Mouse (Mus musculus): ENCODE data around the gene Nr2c2. TPM values are rescaled to one million over a fixed set of nuclear protein-coding genes. Genes with fewer than 3 reads are reported as not detected.

Nr2c2 gene
- polyA plus RNA-seq, 1 experiment from 2014 or later = 32.7 TPM

GRCm38 (mm10) chr6:92132021-92132911, 41.1 kb downstream of the Nr2c2 start:
- Histone ChIP-seq H3K4me3 (no peak overlapping the region), H3K27me3 (no peaks in the 10 kb centered on the region), H3K4me1 (no peaks in the 10 kb centered on the region), H3K27ac (replicated peaks) (no peak overlapping the region), H3K36me3 (no peaks in the 10 kb centered on the region), H3K9me3 (no peaks in the 10 kb centered on the region), H3K9ac (replicated peaks) (no peak overlapping the region), H3K4me2 (replicated peaks) (no peak overlapping the region)
- ATAC-seq (ENCODE audit: low FRiP score, low read depth) = no peak
- 93% methylated on average over 3 of the region's 3 CpGs for WGBS

GRCm38 (mm10) chr6:92133617-92134016, 42.4 kb downstream of the Nr2c2 start:
- H3K9ac ChIP-seq (replicated peaks) = no peak overlapping the region
- no peak overlapping the region for H3K4me3 ChIP-seq
- H3K27ac ChIP-seq (replicated peaks) = no peak overlapping the region
- no peaks in the 10 kb centered on the region for H3K9me3 ChIP-seq
- no peak for ATAC-seq (ENCODE audit: low FRiP score, low read depth)
- no peak overlapping the region for H3K4me2 ChIP-seq (replicated peaks)
- WGBS = 96% methylated on average over 2 of the region's 2 CpGs
- no peaks in the 10 kb centered on the region for H3K4me1 ChIP-seq
- H3K36me3 ChIP-seq = no peaks in the 10 kb centered on the region
- H3K27me3 ChIP-seq = no peaks in the 10 kb centered on the region

- H3K4me2 ChIP-seq (replicated peaks) = no peak overlapping the region
- H3K9me3 ChIP-seq = no peaks in the 10 kb centered on the region
- no peak overlapping the region for H3K4me3 ChIP-seq
- no peaks in the 10 kb centered on the region for H3K27me3 ChIP-seq
- ATAC-seq (ENCODE audit: low FRiP score, low read depth) = no peak
- WGBS = 73% methylated on average over 2 of the region's 2 CpGs
- no peak overlapping the region for H3K27ac ChIP-seq (replicated peaks)
- no peaks in the 10 kb centered on the region for H3K4me1 ChIP-seq
- H3K9ac ChIP-seq (replicated peaks) = no peak overlapping the region
- peaks cover 13% of the 10 kb centered on the region for H3K36me3 ChIP-seq
Observed at GRCm38 (mm10) chr6:92136356-92136755, 45.2 kb downstream of the Nr2c2 start.

GRCm38 (mm10) chr6:92145881-92146280, 54.7 kb downstream of the Nr2c2 start:
- Histone ChIP-seq H3K27ac (replicated peaks) (no peak overlapping the region), H3K4me1 (no peaks in the 10 kb centered on the region), H3K9ac (replicated peaks) (no peak overlapping the region), H3K36me3 (peaks cover 43% of the 10 kb centered on the region), H3K4me2 (replicated peaks) (no peak overlapping the region), H3K4me3 (no peak overlapping the region), H3K9me3 (no peaks in the 10 kb centered on the region), H3K27me3 (no peaks in the 10 kb centered on the region)
- no peak for ATAC-seq (ENCODE audit: low FRiP score, low read depth)
- WGBS = 95% methylated on average over 4 of the region's 4 CpGs

GRCm38 (mm10) chr6:92153774-92154173, 62.6 kb downstream of the Nr2c2 start:
- 98% methylated on average over 1 of the region's 1 CpGs for WGBS

GRCm38 (mm10) chr6:92158801-92159200, 67.6 kb downstream of the Nr2c2 start:
- ATAC-seq (ENCODE audit: low FRiP score, low read depth) = no peak
- Histone ChIP-seq H3K4me1 (no peaks in the 10 kb centered on the region; the same call in 1 of the 2 replicates), H3K9ac (replicated peaks) (no peak overlapping the region), H3K4me3 (no peak overlapping the region), H3K27me3 (no peaks in the 10 kb centered on the region), H3K27ac (replicated peaks) (no peak overlapping the region), H3K36me3 (peaks cover 99% of the 10 kb centered on the region), H3K4me2 (replicated peaks) (no peak overlapping the region), H3K9me3 (no peaks in the 10 kb centered on the region)
- 94% methylated on average over 3 of the region's 3 CpGs for WGBS

More at GRCm38 (mm10) chr6:92153774-92154173, 62.6 kb downstream of the Nr2c2 start:
- Histone ChIP-seq H3K9ac (replicated peaks) (no peak overlapping the region), H3K36me3 (peaks cover 73% of the 10 kb centered on the region), H3K4me2 (replicated peaks) (no peak overlapping the region), H3K4me1 (no peaks in the 10 kb centered on the region), H3K27ac (replicated peaks) (no peak overlapping the region), H3K27me3 (no peaks in the 10 kb centered on the region), H3K4me3 (no peak overlapping the region), H3K9me3 (no peaks in the 10 kb centered on the region)
- ATAC-seq (ENCODE audit: low FRiP score, low read depth) = no peak

- Histone ChIP-seq H3K27me3 (no peaks in the 10 kb centered on the region), H3K4me3 (no peak overlapping the region), H3K4me2 (replicated peaks) (no peak overlapping the region), H3K36me3 (peaks cover 91% of the 10 kb centered on the region), H3K27ac (replicated peaks) (no peak overlapping the region), H3K9me3 (no peaks in the 10 kb centered on the region), H3K9ac (replicated peaks) (no peak overlapping the region), H3K4me1 (no peaks in the 10 kb centered on the region; the same call in 1 of the 2 replicates)
- 88% methylated on average over 1 of the region's 1 CpGs for WGBS
- ATAC-seq (ENCODE audit: low FRiP score, low read depth) = no peak
Observed at GRCm38 (mm10) chr6:92162724-92163123, 71.5 kb downstream of the Nr2c2 start.

GRCm38 (mm10) chr6:92176450-92176849, 85.3 kb downstream of the Nr2c2 start:
- 96% methylated on average over 1 of the region's 1 CpGs for WGBS
- Histone ChIP-seq H3K4me3 (no peak overlapping the region), H3K27me3 (no peaks in the 10 kb centered on the region), H3K4me1 (no peaks in the 10 kb centered on the region), H3K36me3 (peaks cover 72% of the 10 kb centered on the region), H3K9me3 (peaks cover 6% of the 10 kb centered on the region; the same call in 1 of the 2 replicates), H3K9ac (replicated peaks) (no peak overlapping the region), H3K27ac (replicated peaks) (no peak overlapping the region), H3K4me2 (replicated peaks) (no peak overlapping the region)
- no peak for ATAC-seq (ENCODE audit: low FRiP score, low read depth)

- Histone ChIP-seq H3K4me2 (replicated peaks) (peak within 1 kb of the TSS; percentile 83), H3K27me3 (no peaks in the 10 kb centered on the region), H3K9me3 (peaks cover 6% of the 10 kb centered on the region; the same call in 1 of the 2 replicates), H3K9ac (replicated peaks) (peak within 1 kb of the TSS; percentile 76), H3K4me1 (peaks cover 9% of the 10 kb centered on the region), H3K36me3 (peaks cover 46% of the 10 kb centered on the region), H3K27ac (replicated peaks) (no peak within 1 kb of the TSS), H3K4me3 (peak within 1 kb of the TSS; percentile 78)
- peak; percentile 93 for ATAC-seq (ENCODE audit: low FRiP score, low read depth)
- WGBS = under 1% methylated on average over 42 of the region's 42 CpGs
Observed at GRCm38 (mm10) chr6:92183621-92184131, 92.5 kb downstream of the Nr2c2 start, which contains the start of gene Mrps25. Gene Mrps25, minus strand, starts transcription at chr6:92184033.

GRCm38 (mm10) chr6:92184178-92184577, 93.0 kb downstream of the Nr2c2 start:
- H3K9ac ChIP-seq (replicated peaks) = peak overlapping the region; percentile 76
- H3K27ac ChIP-seq (replicated peaks) = no peak overlapping the region
- 7% methylated on average over 10 of the region's 10 CpGs for WGBS
- H3K27me3 ChIP-seq = no peaks in the 10 kb centered on the region
- peaks cover 9% of the 10 kb centered on the region for H3K4me1 ChIP-seq
- ATAC-seq (ENCODE audit: low FRiP score, low read depth) = peak; percentile 72
- peak overlapping the region; percentile 78 for H3K4me3 ChIP-seq
- H3K36me3 ChIP-seq = peaks cover 46% of the 10 kb centered on the region
- H3K4me2 ChIP-seq (replicated peaks) = peak overlapping the region; percentile 83
- peaks cover 6% of the 10 kb centered on the region; the same call in 1 of the 2 replicates for H3K9me3 ChIP-seq

GRCm38 (mm10) chr6:92199414-92199813, 108.2 kb downstream of the Nr2c2 start:
- WGBS = 93% methylated on average over 8 of the region's 8 CpGs
- no peaks in the 10 kb centered on the region for H3K27me3 ChIP-seq
- no peaks in the 10 kb centered on the region for H3K4me1 ChIP-seq
- no peak overlapping the region for H3K9ac ChIP-seq (replicated peaks)
- no peaks in the 10 kb centered on the region for H3K9me3 ChIP-seq
- H3K36me3 ChIP-seq = peaks cover 57% of the 10 kb centered on the region
- no peak overlapping the region for H3K4me2 ChIP-seq (replicated peaks)
- ATAC-seq (ENCODE audit: low FRiP score, low read depth) = no peak
- no peak overlapping the region for H3K4me3 ChIP-seq
- H3K27ac ChIP-seq (replicated peaks) = no peak overlapping the region

GRCm38 (mm10) chr6:92214055-92214772, 123.0 kb downstream of the Nr2c2 start:
- WGBS = under 1% methylated on average over 47 of the region's 48 CpGs
- peak overlapping the region; percentile 85 for H3K27ac ChIP-seq (replicated peaks)
- peak overlapping the region; percentile 96 for H3K4me3 ChIP-seq
- H3K27me3 ChIP-seq = no peaks in the 10 kb centered on the region
- H3K9me3 ChIP-seq = no peaks in the 10 kb centered on the region
- peaks cover 9% of the 10 kb centered on the region; the same call in 1 of the 2 replicates for H3K36me3 ChIP-seq
- ATAC-seq (ENCODE audit: low FRiP score, low read depth) = peak; percentile 82
- peaks cover 18% of the 10 kb centered on the region for H3K4me1 ChIP-seq
- peak overlapping the region; percentile 88 for H3K9ac ChIP-seq (replicated peaks)
- peak overlapping the region; percentile 97 for H3K4me2 ChIP-seq (replicated peaks)
